Mouse (Mus musculus) MEL (cell line): ENCODE results near the gene Usp20. TPM values are rescaled to one million over a fixed set of nuclear protein-coding genes. Genes with fewer than 3 reads are reported as not detected.
A peak's percentile ranks its signal among the peaks of the same experiment; 100 is the strongest.

Source experiments
- DNase-seq: peaks from one replicate; pipeline ENCODE4 v3.0.0; 2011; ENCODE audit warnings: low read depth, low spot score
- H3K27ac ChIP-seq: 2 replicates; pipeline ENCODE4 v1.5.1; 2012; ENCODE audit warnings: low read depth, mild to moderate bottlenecking, control low read depth, low read length, moderate library complexity; ENCODE audit not compliant: control insufficient read depth
- H3K27me3 ChIP-seq, 2 experiments: fragments of 150-350 bp in 1 of 2; sonication (generic) in 1 of 2; 2 replicates each; pipeline ENCODE4 v1.6.1; 2012; ENCODE audit warnings: low read length in 2 of 2, mild to moderate bottlenecking in 2 of 2, improper control_type of control experiment in 1 of 2, moderate library complexity in 1 of 2; ENCODE audit not compliant: insufficient read depth in 2 of 2, control insufficient read depth in 1 of 2
- H3K36me3 ChIP-seq, 2 experiments: 2 replicates each; pipeline ENCODE4 v1.6.1; 2012 to 2014; ENCODE audit warnings: low read length in 2 of 2, improper control_type of control experiment in 1 of 2, inconsistent platforms in 1 of 2, mild to moderate bottlenecking in 1 of 2; ENCODE audit not compliant: insufficient read depth in 2 of 2, control insufficient read depth in 1 of 2
- H3K4me1 ChIP-seq, 2 experiments: fragments of 150-350 bp in 1 of 2; sonication (generic) in 1 of 2; 2 replicates each; pipeline ENCODE4 v1.6.1; 2012; ENCODE audit warnings: low read length in 2 of 2, improper control_type of control experiment in 1 of 2, mild to moderate bottlenecking in 1 of 2; ENCODE audit not compliant: insufficient read depth in 2 of 2, control insufficient read depth in 1 of 2
- H3K4me3 ChIP-seq, 2 experiments: fragments of 150-350 bp in 1 of 2; sonication (generic) in 1 of 2; 2 replicates each; pipeline ENCODE4 v1.5.1; 2012; ENCODE audit warnings: low read depth in 2 of 2, low read length in 2 of 2, mild to moderate bottlenecking in 2 of 2, moderate library complexity in 2 of 2, control low read depth in 1 of 2, improper control_type of control experiment in 1 of 2; ENCODE audit not compliant: control insufficient read depth in 1 of 2, insufficient read depth in 1 of 2
- H3K79me2 ChIP-seq: 2 replicates; pipeline ENCODE4 v1.6.1; 2012; ENCODE audit warnings: mild to moderate bottlenecking, low read length, moderate library complexity; ENCODE audit not compliant: control insufficient read depth, poor library complexity, insufficient read depth
- H3K9ac ChIP-seq: 2 replicates; pipeline ENCODE4 v1.6.1; 2012; ENCODE audit warnings: low read depth, mild to moderate bottlenecking, control low read depth, low read length, moderate library complexity; ENCODE audit not compliant: control insufficient read depth, poor library complexity, severe bottlenecking
- H3K9me3 ChIP-seq: fragments of 150-350 bp; sonication (generic); replicated peaks from 2 replicates; pipeline ENCODE4 v1.6.1; 2012; ENCODE audit warnings: mild to moderate bottlenecking, low read length, improper control_type of control experiment, moderate library complexity; ENCODE audit not compliant: insufficient read depth
- CHD2 ChIP-seq: IDR thresholded peaks from 2 replicates; pipeline ENCODE4 v1.6.1; 2011; ENCODE audit warnings: low read length, improper control_type of control experiment
- ELF1 ChIP-seq: IDR thresholded peaks from 2 replicates; pipeline ENCODE4 v1.6.1; 2014; ENCODE audit warnings: low read depth, mild to moderate bottlenecking, inconsistent platforms, low read length, improper control_type of control experiment, moderate library complexity
- ETS1 ChIP-seq: IDR thresholded peaks from 2 replicates; pipeline ENCODE4 v1.6.1; 2012; ENCODE audit warnings: low read depth, mild to moderate bottlenecking, inconsistent platforms, low read length, improper control_type of control experiment, moderate library complexity
- GATA1 ChIP-seq: IDR thresholded peaks from 2 replicates; pipeline ENCODE4 v1.6.1; 2011; ENCODE audit warnings: low read depth, low read length, improper control_type of control experiment
- HCFC1 ChIP-seq: IDR thresholded peaks from 2 replicates; pipeline ENCODE4 v1.6.1; 2012; ENCODE audit warnings: low read depth, mild to moderate bottlenecking, inconsistent platforms, low read length, improper control_type of control experiment, moderate library complexity
- MAZ ChIP-seq: IDR thresholded peaks from 2 replicates; pipeline ENCODE4 v1.6.1; 2012; ENCODE audit warnings: low read depth, mild to moderate bottlenecking, inconsistent platforms, low read length, improper control_type of control experiment
- MEF2A ChIP-seq: IDR thresholded peaks from 2 replicates; pipeline ENCODE4 v1.6.1; 2014; ENCODE audit warnings: low read depth, mild to moderate bottlenecking, inconsistent platforms, low read length, improper control_type of control experiment; ENCODE audit not compliant: poor library complexity, insufficient replicate concordance, severe bottlenecking; ENCODE audit errors: extremely low read depth
- NELFE ChIP-seq: IDR thresholded peaks from 2 replicates; pipeline ENCODE4 v1.6.1; 2011; ENCODE audit warnings: low read depth, low read length, improper control_type of control experiment
- POLR2A ChIP-seq, 2 experiments: IDR thresholded peaks; 2 replicates each; pipeline ENCODE4 v1.6.1; 2011 to 2012; ENCODE audit warnings: low read length in 2 of 2, mild to moderate bottlenecking in 2 of 2, control low read depth in 1 of 2, improper control_type of control experiment in 1 of 2, low read depth in 1 of 2, moderate library complexity in 1 of 2; ENCODE audit not compliant: control insufficient read depth in 1 of 2, insufficient read depth in 1 of 2, poor library complexity in 1 of 2
- POLR2AphosphoS5 ChIP-seq: IDR thresholded peaks from 2 replicates; pipeline ENCODE4 v1.6.1; 2012; ENCODE audit warnings: low read depth, borderline replicate concordance, mild to moderate bottlenecking, inconsistent platforms, low read length, moderate library complexity, mixed read lengths
- TBP ChIP-seq: IDR thresholded peaks from 2 replicates; pipeline ENCODE4 v1.8.0; 2011; ENCODE audit warnings: low read depth, low read length, improper control_type of control experiment
- UBTF ChIP-seq: IDR thresholded peaks from 2 replicates; pipeline ENCODE4 v1.6.1; 2012; ENCODE audit warnings: low read depth, mild to moderate bottlenecking, inconsistent platforms, low read length, improper control_type of control experiment, moderate library complexity, borderline replicate concordance; ENCODE audit not compliant: insufficient read depth
- USF1 ChIP-seq: IDR thresholded peaks from 2 replicates; pipeline ENCODE4 v1.6.1; 2014; ENCODE audit warnings: low read depth, mild to moderate bottlenecking, inconsistent platforms, low read length, improper control_type of control experiment, moderate library complexity
- ZC3H11A ChIP-seq: IDR thresholded peaks from 2 replicates; pipeline ENCODE4 v1.6.1; 2012; ENCODE audit warnings: low read depth, mild to moderate bottlenecking, inconsistent platforms, low read length, improper control_type of control experiment
- ZKSCAN1 ChIP-seq: IDR thresholded peaks from 2 replicates; pipeline ENCODE4 v1.6.1; 2012; ENCODE audit warnings: low read depth, mild to moderate bottlenecking, inconsistent platforms, low read length, improper control_type of control experiment, moderate library complexity
- ZMIZ1 ChIP-seq: IDR thresholded peaks from 2 replicates; pipeline ENCODE4 v1.6.1; 2012; ENCODE audit warnings: low read depth, mild to moderate bottlenecking, inconsistent platforms, low read length, improper control_type of control experiment, moderate library complexity
- ZNF384 ChIP-seq: IDR thresholded peaks from 2 replicates; pipeline ENCODE4 v1.6.1; 2012; ENCODE audit warnings: low read depth, mild to moderate bottlenecking, inconsistent platforms, low read length, improper control_type of control experiment
- polyA plus RNA-seq, 2 experiments: library from polyadenylated mRNA; stranded (reverse) in 1 of 2; unstranded in 1 of 2; fragments of >175 nt in 1 of 2; fragments of >200 nt in 1 of 2; gene quantifications; 2 replicates each; pipeline versions ENCODE4 v1.2.1 to v1.2.4; 2012; ENCODE audit warnings: low replicate concordance in 2 of 2, low read depth in 1 of 2; ENCODE audit not compliant: insufficient read length in 2 of 2, insufficient read depth in 1 of 2, missing spikeins in 1 of 2
- total RNA-seq: library from RNA; depleted of rRNA; stranded (reverse); fragments of 300-350 nt; gene quantifications from 2 replicates; pipeline ENCODE4 v1.2.3, GENCODE M21; 2012

Usp20 gene
- total and polyA plus RNA-seq, 3 experiments, result 9.4 to 10.8 TPM; not detected in 1

- no peaks in the 10 kb centered on the region for H3K9me3 ChIP-seq
- H3K36me3 ChIP-seq, result peaks cover 8 to 9% of the 10 kb centered on the region in 2 experiments; a peak in 2 of 4 replicates
- H3K27me3 ChIP-seq, result no peaks in the 10 kb centered on the region
- H3K4me1 ChIP-seq, result peaks cover 4 to 11% of the 10 kb centered on the region in 2 experiments; a peak in 2 of 4 replicates
- H3K9ac ChIP-seq, result no peak overlapping the region
- peaks cover 42% of the 10 kb centered on the region for H3K79me2 ChIP-seq
- H3K27ac ChIP-seq, result no peak overlapping the region
- no peak overlapping the region for H3K4me3 ChIP-seq
- TF ChIP-seq HCFC1 (no peak), ZC3H11A (no peak), POLR2A (IDR thresholded peaks at IDR 0.05; ENCODE audit: control insufficient read depth in 1 of 2, insufficient read depth in 1 of 2, low read depth in 1 of 2, low read length in 2 of 2, poor library complexity in 1 of 2) (no peak), NELFE (no peak), MAZ (no peak), USF1 (no peak), TBP (no peak), ZNF384 (no peak), UBTF (no peak), CHD2 (no peak), ETS1 (no peak), GATA1 (no peak), POLR2AphosphoS5 (no peak), ELF1 (no peak), ZMIZ1 (no peak), MEF2A (no peak)
- DNase-seq, result no peak
Observed at GRCm38 (mm10) chr2:30957511-30957910, 24.6 kb upstream of the Usp20 start.

GRCm38 (mm10) chr2:30958726-30959125, 23.4 kb upstream of the Usp20 start:
- H3K79me2 ChIP-seq, result peaks cover 34% of the 10 kb centered on the region
- H3K36me3 ChIP-seq, result peaks cover 9 to 10% of the 10 kb centered on the region in 2 experiments; a peak in 2 of 4 replicates
- no peak overlapping the region for H3K9ac ChIP-seq

More at GRCm38 (mm10) chr2:30958726-30959125, 23.4 kb upstream of the Usp20 start:
- no peak for TF ChIP-seq MAZ
- peak in 1 of 2 experiments; percentile 26; a peak in 1 of 4 replicates for TF ChIP-seq POLR2A (IDR thresholded peaks at IDR 0.05; ENCODE audit: control insufficient read depth in 1 of 2, insufficient read depth in 1 of 2, low read depth in 1 of 2, low read length in 2 of 2, poor library complexity in 1 of 2)
- TF ChIP-seq ZKSCAN1, result no peak
- Histone ChIP-seq H3K27me3 (no peaks in the 10 kb centered on the region), H3K27ac (no peak overlapping the region), H3K4me3 (no peak overlapping the region), H3K4me1 (peaks cover 4 to 14% of the 10 kb centered on the region in 2 experiments; a peak in 3 of 4 replicates), H3K9me3 (no peaks in the 10 kb centered on the region)
- DNase-seq, result no peak
